Mouse (Mus musculus) right cerebral cortex, postnatal 10 days (tissue): ENCODE data around the gene Kdm2b.
A peak's percentile ranks its signal among the peaks of the same experiment; 100 is the strongest.

Source experiments
- DNase-seq, 2 experiments: peaks; one replicate each; pipeline ENCODE4 v3.0.0; 2021; ENCODE audit warnings: low spot score in 2 of 2

Gene Kdm2b

GRCm38 (mm10) chr5:122894007-122894637 lies 95.5 kb downstream of the Kdm2b start:
- peak in 1 of 2 experiments; percentile 73 for DNase-seq

DNA sequence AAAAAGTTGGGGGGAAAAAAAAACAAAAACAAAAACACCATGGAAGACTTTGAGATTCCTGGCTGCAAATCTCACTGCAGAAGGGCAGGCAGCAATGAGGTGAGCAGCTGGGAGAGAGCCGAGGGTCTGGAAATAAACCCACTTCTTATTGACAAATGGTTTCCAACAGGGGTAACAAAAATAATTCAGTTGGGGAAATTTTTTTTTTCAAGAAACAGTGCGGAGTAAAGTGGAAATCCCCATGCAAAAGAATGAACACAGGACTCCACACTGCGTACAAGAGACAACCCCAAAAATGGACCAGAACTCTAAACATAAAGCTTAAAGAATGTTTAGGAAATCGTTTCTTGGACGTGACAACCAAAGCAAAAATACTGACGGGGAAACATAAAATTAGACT lies 96.4 kb downstream of the Kdm2b start:
- no peak for DNase-seq

- DNase-seq, result no peak
Observed at GRCm38 (mm10) chr5:122890396-122890795, 99.2 kb downstream of the Kdm2b start.

- no peak for DNase-seq
Observed at GRCm38 (mm10) chr5:122888612-122889214, 100.9 kb downstream of the Kdm2b start.

DNA sequence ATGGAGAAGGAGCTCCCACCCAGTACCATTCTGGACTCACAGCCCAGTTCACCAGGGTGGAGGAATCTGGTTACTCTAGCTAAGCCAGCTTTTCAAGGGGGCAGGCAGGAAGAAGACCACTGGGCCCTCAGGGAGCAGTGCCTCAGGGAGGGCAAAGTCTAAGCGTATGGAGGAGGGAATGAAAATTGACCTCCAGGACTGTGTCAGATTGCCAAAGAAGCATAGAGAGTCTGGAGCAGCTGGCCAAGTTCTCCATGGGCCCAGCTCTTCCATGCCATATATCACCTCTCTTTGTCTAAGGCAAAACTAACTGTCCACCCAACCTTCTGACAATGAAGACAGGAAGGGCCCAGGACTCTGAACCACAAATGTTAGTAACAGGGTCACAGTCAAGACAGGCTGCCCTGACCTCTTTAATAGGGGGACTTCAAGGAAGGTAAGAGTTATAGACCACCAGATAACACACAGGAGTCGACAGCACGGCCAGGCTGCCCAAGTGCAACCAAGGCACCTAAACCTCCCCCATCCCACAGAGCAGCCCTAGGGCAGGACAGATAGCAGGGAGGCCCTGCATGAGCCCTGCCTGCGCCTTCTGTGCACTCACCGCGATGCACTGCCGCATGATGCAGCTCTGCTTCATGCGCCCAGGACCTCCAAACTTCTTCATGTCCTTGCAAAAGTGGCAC lies 101.6 kb downstream of the Kdm2b start:
- DNase-seq, result no peak

DNA sequence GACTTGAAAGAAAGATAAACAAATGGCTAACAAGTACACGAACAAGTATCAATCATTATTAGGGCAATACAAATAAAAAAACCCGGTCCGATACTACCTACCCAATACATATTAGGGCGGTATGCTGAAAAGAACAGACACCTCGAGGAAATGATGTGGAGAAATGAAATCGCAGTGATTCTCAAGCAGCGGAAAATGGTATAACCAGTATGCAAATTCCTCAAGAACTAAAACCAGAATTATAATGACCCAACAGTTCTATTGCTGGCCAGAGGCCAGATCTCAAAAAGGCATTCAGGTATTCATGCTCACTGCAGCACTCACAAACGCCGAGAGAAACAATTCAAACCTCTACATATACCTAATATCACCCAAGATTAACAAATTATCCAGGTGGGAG lies 102.6 kb downstream of the Kdm2b start:
- no peak for DNase-seq

DNA sequence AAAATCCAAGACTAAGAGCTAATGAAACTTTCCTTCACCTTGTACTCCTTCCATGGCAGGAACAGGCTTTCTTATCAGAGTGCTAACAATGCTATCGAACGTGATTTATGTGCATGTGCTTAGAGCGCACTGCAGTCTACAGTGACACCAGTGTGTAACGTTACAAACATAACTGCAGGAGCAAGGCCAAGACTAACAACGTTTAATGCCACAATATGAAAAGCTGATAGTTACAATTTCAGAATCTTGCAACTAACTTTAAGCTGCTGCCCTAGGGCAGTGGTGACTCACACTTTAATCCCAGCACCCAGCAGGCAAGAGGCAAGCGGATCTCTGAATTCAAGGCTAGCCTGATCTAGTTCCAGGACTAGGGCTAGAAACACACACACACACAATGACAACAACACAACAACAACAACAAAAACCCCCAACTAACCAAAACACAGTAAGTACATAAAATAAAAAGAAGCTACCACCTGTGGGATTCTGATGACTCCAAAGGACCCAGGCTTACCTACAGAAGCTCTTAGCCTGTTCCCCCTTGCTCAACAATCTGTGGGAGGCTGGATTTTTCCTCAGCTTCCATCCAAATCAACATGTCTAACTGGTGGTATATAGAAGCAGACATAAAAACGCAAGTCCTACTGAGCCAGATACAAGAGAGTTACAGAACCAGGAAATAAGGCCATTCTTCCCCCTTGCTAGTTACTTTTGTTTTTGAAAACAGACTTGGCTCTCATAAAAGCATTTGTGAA lies 104.9 kb downstream of the Kdm2b start:
- DNase-seq, result no peak

GRCm38 (mm10) chr5:122883652-122884235 lies 105.9 kb downstream of the Kdm2b start:
- no peak for DNase-seq

- no peak for DNase-seq
Observed at GRCm38 (mm10) chr5:122883237-122883636, 106.4 kb downstream of the Kdm2b start.

- no peak for DNase-seq
Observed at GRCm38 (mm10) chr5:122882256-122883050, 107.2 kb downstream of the Kdm2b start.

- DNase-seq, result peak; percentile 68 to 83
Observed at GRCm38 (mm10) chr5:122881313-122881712, 108.3 kb downstream of the Kdm2b start.

GRCm38 (mm10) chr5:122880241-122880980 lies 109.2 kb downstream of the Kdm2b start:
- no peak for DNase-seq

- no peak for DNase-seq
Observed at GRCm38 (mm10) chr5:122876671-122877070, 113.0 kb downstream of the Kdm2b start.

- no peak for DNase-seq
Observed at GRCm38 (mm10) chr5:122874359-122874758, 115.3 kb downstream of the Kdm2b start.

- DNase-seq, result no peak
Observed at GRCm38 (mm10) chr5:122873573-122873972, 116.0 kb downstream of the Kdm2b start.

DNA sequence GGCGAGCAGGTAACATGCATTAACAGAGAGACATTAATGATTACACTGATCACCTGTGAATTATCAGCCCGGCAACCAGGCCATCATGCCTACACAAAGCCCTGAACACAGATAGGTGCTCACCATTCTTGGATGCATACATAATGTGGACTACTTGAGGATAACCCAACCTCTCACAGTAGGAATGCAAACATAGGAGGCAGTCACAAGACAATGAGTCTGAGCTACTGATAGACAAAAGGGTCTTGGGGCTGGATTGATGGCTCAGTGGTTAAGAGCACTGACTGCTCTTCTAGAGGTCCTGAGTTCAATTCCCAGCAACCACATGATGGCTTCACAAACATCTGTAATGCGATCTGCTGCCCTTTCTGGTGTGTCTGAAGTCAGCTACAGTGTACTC lies 117.0 kb downstream of the Kdm2b start:
- DNase-seq, result no peak

DNA sequence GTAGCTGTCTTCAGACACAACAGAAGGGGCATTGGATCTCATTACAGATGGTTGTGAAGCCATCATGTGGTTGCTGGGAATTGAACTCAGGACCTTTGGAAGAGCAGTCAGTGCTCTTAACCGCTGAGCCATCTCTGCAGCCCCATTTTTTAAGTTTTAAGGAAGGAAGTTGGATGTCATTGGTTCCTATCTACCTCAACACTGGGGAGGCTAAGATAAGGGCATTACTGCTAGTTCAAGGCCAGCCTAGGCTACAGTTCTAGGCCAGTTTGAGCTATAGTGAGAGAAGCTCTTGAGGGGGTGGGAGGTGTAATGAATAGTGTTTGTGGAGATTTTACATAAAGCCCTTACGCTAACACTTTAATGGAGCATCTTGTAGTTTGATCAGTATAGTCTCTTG lies 126.6 kb downstream of the Kdm2b start:
- no peak for DNase-seq

- no peak for DNase-seq
Observed at GRCm38 (mm10) chr5:122855858-122856257, 133.8 kb downstream of the Kdm2b start.

- DNase-seq, result no peak
Observed at GRCm38 (mm10) chr5:122852611-122853010, 137.0 kb downstream of the Kdm2b start.

- peak; percentile 57 to 69 for DNase-seq
Observed at GRCm38 (mm10) chr5:122850319-122851002, 139.2 kb downstream of the Kdm2b start.
